ENCODE assay signal across 27 mouse cellular contexts in genomic region chr14:120896613-120897012, GRCm38 (mm10).
"Had no signal": no experiment of that assay in that cellular context is flagged by ENCODE, and none has a peak within 500 bp of the region (broad histone marks: within the 10 kb centered on the region; RNA-seq: fewer than 3 reads in every experiment).

No protein-coding gene starts in this region.

- H3K4me1 ChIP-seq: heart, embryonic 13.5 days; heart, embryonic 15.5 days; hindbrain, embryonic 12.5 days; intestine, embryonic 15.5 days; limb, embryonic 10.5 days; limb, embryonic 12.5 days; liver, embryonic 13.5 days; liver, embryonic 15.5 days had no signal

- DNase-seq: gastrocnemius, postnatal 14 days; gastrocnemius, postnatal 36 days; heart, adult 11 months; heart, adult 2 months; heart, postnatal 4 days; kidney, adult 18-20 months; kidney, adult 8-10 months; kidney, postnatal 10 days; kidney, postnatal 36 days; layer of hippocampus, adult 9-11 months; layer of hippocampus, postnatal 36 days; liver; liver, embryonic 13.5 days had no signal

- H3K9me3 ChIP-seq: heart, embryonic 13.5 days; heart, embryonic 15.5 days; hindbrain, embryonic 10.5 days; hindbrain, embryonic 12.5 days; intestine, embryonic 15.5 days; limb, embryonic 10.5 days; limb, embryonic 12.5 days; liver, embryonic 13.5 days; liver, embryonic 15.5 days had no signal

- H3K4me3 ChIP-seq: heart, adult 2 months; heart, embryonic 13.5 days; heart, embryonic 15.5 days; hindbrain, embryonic 10.5 days; hindbrain, embryonic 12.5 days; intestine, embryonic 15.5 days; left cerebral cortex, adult 2 months; limb, embryonic 10.5 days; limb, embryonic 12.5 days; liver, embryonic 13.5 days; liver, embryonic 15.5 days had no signal

- H3K4me2 ChIP-seq: heart, embryonic 11.5 days; heart, embryonic 13.5 days; heart, embryonic 15.5 days; hindbrain, embryonic 12.5 days; hindbrain, embryonic 14.5 days; intestine, embryonic 15.5 days; limb, embryonic 12.5 days; liver, embryonic 13.5 days; liver, embryonic 15.5 days had no signal

- H3K9ac ChIP-seq: heart, embryonic 13.5 days; heart, embryonic 15.5 days; hindbrain, embryonic 12.5 days; hindbrain, embryonic 14.5 days; intestine, embryonic 15.5 days; limb, embryonic 12.5 days; liver, embryonic 13.5 days; liver, embryonic 15.5 days had no signal

- H3K27me3 ChIP-seq: heart, embryonic 13.5 days; heart, embryonic 15.5 days; hindbrain, embryonic 12.5 days; intestine, embryonic 15.5 days; limb, embryonic 12.5 days; liver, embryonic 13.5 days; liver, embryonic 15.5 days had no signal

- ATAC-seq: hindbrain, embryonic 16.5 days; inflammation-experienced regulatory T-cells, adult 6 months; intestine, embryonic 15.5 days; intestine, postnatal 0 days had no signal

- H3K27ac ChIP-seq: heart, adult 2 months; heart, embryonic 13.5 days; heart, embryonic 15.5 days; hindbrain, embryonic 10.5 days; hindbrain, embryonic 12.5 days; hindbrain, embryonic 14.5 days; intestine, embryonic 15.5 days; left cerebral cortex, adult 2 months; limb, embryonic 10.5 days; limb, embryonic 12.5 days; liver, embryonic 13.5 days; liver, embryonic 15.5 days had no signal

- H3K36me3 ChIP-seq: heart, embryonic 13.5 days; heart, embryonic 15.5 days; hindbrain, embryonic 10.5 days; hindbrain, embryonic 12.5 days; intestine, embryonic 15.5 days; limb, embryonic 10.5 days; limb, embryonic 12.5 days; liver, embryonic 13.5 days; liver, embryonic 15.5 days had no signal
